Mouse (Mus musculus): ENCODE results near the gene Trf. TPM values are rescaled to one million over a fixed set of nuclear protein-coding genes. Genes with fewer than 3 reads are reported as not detected.

Trf gene
- polyA plus RNA-seq, 1 experiment = 149 TPM

DNA sequence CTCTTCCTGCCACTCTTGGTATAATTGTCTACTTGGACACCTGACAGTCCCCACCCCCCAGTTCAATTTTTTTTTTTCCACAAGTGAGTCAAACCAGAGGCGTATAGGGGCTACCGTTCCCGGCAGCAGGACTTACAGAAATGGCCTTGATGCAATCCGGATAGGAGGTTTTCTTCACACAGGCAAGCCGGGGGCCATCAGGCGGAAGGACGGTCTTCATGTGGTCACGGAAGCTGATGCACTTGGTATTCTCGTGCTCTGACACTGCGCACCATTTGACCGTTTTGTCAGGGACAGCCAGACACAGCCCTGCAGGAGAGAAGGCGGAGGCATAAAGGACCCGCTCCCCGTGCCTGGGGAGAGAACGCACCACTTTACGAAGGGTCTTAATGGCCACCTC lies 2.5 kb downstream of the Trf start:
- Histone ChIP-seq H3K27ac (ENCODE audit: control insufficient read depth, insufficient read depth, low read length) (no peak overlapping the region), H3K4me3 (ENCODE audit: control insufficient read depth, insufficient read depth, low read length) (no peak overlapping the region), H3K36me3 (ENCODE audit: control insufficient read depth, insufficient read depth, low read length) (no peaks in the 10 kb centered on the region), H3K27me3 (ENCODE audit: control insufficient read depth, insufficient read depth, low read length) (no peaks in the 10 kb centered on the region), H3K4me1 (replicated peaks; ENCODE audit: control insufficient read depth, insufficient read depth, low read length) (peaks cover 17% of the 10 kb centered on the region)
- 97% methylated on average over 16 of the region's 16 CpGs for WGBS
- DNase-seq = no peak
- TF ChIP-seq CTCF (IDR thresholded peaks at IDR 0.05; ENCODE audit: borderline replicate concordance, control insufficient read depth, extremely low read depth, insufficient read depth, low read length, poor library complexity) (no peak), POLR2A (IDR thresholded peaks at IDR 0.05; ENCODE audit: control insufficient read depth, extremely low read depth, insufficient read depth, low read length, poor library complexity) (no peak)

DNA sequence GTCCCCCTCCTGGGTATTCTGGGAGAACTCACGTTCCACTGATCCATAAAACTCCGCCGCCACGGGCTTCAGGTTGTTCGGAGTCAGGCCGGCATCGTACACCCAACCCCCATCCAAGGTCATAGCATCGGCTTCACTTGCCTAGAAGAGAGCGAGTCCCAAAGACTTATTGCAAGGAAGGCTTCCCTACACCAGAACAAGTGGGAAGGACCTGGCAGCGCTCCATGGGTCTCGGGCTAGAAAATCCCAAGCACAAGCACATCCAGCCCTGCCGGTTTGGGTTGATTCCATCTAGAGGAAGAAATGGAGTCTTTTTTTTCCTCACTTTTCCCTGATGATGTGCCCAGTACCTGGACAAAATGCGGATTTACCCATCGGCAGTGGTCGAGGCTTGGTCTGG lies 3.4 kb downstream of the Trf start:
- no peaks in the 10 kb centered on the region for H3K27me3 ChIP-seq (ENCODE audit: control insufficient read depth, insufficient read depth, low read length)
- TF ChIP-seq POLR2A (IDR thresholded peaks at IDR 0.05; ENCODE audit: control insufficient read depth, extremely low read depth, insufficient read depth, low read length, poor library complexity) = no peak
- TF ChIP-seq CTCF (IDR thresholded peaks at IDR 0.05; ENCODE audit: borderline replicate concordance, control insufficient read depth, extremely low read depth, insufficient read depth, low read length, poor library complexity) = no peak
- no peak overlapping the region for H3K27ac ChIP-seq (ENCODE audit: control insufficient read depth, insufficient read depth, low read length)
- 96% methylated on average over 15 of the region's 15 CpGs for WGBS
- H3K4me1 ChIP-seq (replicated peaks; ENCODE audit: control insufficient read depth, insufficient read depth, low read length) = peaks cover 15% of the 10 kb centered on the region
- DNase-seq = no peak
- no peaks in the 10 kb centered on the region for H3K36me3 ChIP-seq (ENCODE audit: control insufficient read depth, insufficient read depth, low read length)
- H3K4me3 ChIP-seq (ENCODE audit: control insufficient read depth, insufficient read depth, low read length) = no peak overlapping the region

DNA sequence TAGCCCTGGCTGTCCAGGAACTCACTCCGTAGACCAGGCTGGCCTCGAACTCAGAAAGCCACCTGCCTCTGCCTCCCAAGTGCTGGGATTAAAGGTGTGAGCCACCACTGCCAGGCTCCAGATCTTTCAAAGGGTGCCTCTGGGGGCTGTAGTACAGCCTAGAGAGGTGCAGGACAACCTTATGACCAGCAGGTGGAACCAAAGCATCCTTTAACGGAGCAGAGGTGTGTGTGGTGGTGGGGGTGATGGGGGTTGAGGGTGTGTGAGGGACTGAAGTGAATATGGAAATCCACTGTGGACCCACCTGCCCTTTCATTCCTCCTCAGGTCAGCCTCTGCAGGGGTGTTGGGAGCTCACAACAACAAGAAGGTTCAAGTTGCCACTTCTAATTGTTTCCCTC lies 4.8 kb downstream of the Trf start:
- Histone ChIP-seq H3K27me3 (ENCODE audit: control insufficient read depth, insufficient read depth, low read length) (no peaks in the 10 kb centered on the region), H3K4me3 (ENCODE audit: control insufficient read depth, insufficient read depth, low read length) (no peak overlapping the region), H3K36me3 (ENCODE audit: control insufficient read depth, insufficient read depth, low read length) (no peaks in the 10 kb centered on the region), H3K27ac (ENCODE audit: control insufficient read depth, insufficient read depth, low read length) (no peak overlapping the region), H3K4me1 (replicated peaks; ENCODE audit: control insufficient read depth, insufficient read depth, low read length) (peaks cover 6% of the 10 kb centered on the region)
- 75% methylated on average over 3 of the region's 3 CpGs for WGBS
- DNase-seq = peak; percentile 46
- peak; percentile 52; the same call in 1 of the 2 replicates for TF ChIP-seq CTCF (IDR thresholded peaks at IDR 0.05; ENCODE audit: borderline replicate concordance, control insufficient read depth, extremely low read depth, insufficient read depth, low read length, poor library complexity)
- no peak for TF ChIP-seq POLR2A (IDR thresholded peaks at IDR 0.05; ENCODE audit: control insufficient read depth, extremely low read depth, insufficient read depth, low read length, poor library complexity)

DNA sequence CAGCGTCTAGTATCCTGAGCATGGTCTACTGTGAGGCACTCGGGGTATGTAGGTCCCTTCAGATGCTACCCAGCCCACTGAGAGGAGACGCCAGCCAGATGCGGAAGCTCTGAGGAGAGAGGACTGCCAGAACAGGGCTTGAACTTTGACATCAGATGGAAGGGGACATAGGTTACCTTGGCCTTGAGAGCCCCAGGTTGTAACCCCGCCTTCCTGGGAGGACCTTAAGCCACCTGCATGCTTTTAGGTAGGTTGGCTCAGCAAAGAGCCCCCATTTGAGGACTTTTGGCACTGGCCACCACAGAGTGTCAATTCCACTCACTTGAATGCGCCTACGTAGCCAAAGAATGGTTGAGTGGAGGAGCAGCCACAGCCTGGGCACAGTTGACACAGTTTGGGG lies 5.5 kb downstream of the Trf start:
- H3K36me3 ChIP-seq (ENCODE audit: control insufficient read depth, insufficient read depth, low read length) = no peaks in the 10 kb centered on the region
- no peak overlapping the region for H3K27ac ChIP-seq (ENCODE audit: control insufficient read depth, insufficient read depth, low read length)
- no peak for DNase-seq
- H3K4me1 ChIP-seq (replicated peaks; ENCODE audit: control insufficient read depth, insufficient read depth, low read length) = no peaks in the 10 kb centered on the region
- 97% methylated on average over 7 of the region's 7 CpGs for WGBS
- no peaks in the 10 kb centered on the region for H3K27me3 ChIP-seq (ENCODE audit: control insufficient read depth, insufficient read depth, low read length)
- TF ChIP-seq POLR2A (IDR thresholded peaks at IDR 0.05; ENCODE audit: control insufficient read depth, extremely low read depth, insufficient read depth, low read length, poor library complexity) = no peak
- H3K4me3 ChIP-seq (ENCODE audit: control insufficient read depth, insufficient read depth, low read length) = no peak overlapping the region

DNA sequence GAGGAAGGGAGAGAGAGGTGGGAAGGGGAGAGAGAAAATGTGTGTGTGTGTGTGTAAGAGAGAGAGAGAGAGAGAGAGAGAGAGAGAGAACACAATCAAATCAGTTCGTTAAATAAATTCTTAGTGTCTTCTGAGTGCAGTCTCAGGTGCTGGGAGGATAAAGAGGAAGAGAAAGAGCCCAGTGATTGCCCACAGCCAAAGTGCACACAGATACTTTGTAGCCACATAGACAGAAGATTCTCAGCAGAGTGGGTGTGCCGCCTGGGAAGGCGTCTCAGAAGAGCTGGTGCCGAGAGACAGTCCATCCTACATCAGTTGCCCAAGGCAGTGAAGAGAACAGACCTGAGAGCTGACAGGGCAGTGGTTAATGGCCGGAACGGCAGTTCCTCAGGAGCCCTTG lies 16.0 kb downstream of the Trf start:
- no peak overlapping the region for H3K27ac ChIP-seq (ENCODE audit: control insufficient read depth, insufficient read depth, low read length)
- no peaks in the 10 kb centered on the region for H3K27me3 ChIP-seq (ENCODE audit: control insufficient read depth, insufficient read depth, low read length)
- H3K36me3 ChIP-seq (ENCODE audit: control insufficient read depth, insufficient read depth, low read length) = no peaks in the 10 kb centered on the region
- no peak overlapping the region for H3K4me3 ChIP-seq (ENCODE audit: control insufficient read depth, insufficient read depth, low read length)
- 94% methylated on average over 6 of the region's 6 CpGs for WGBS
- DNase-seq = no peak
- H3K4me1 ChIP-seq (replicated peaks; ENCODE audit: control insufficient read depth, insufficient read depth, low read length) = no peaks in the 10 kb centered on the region
- no peak for TF ChIP-seq POLR2A (IDR thresholded peaks at IDR 0.05; ENCODE audit: control insufficient read depth, extremely low read depth, insufficient read depth, low read length, poor library complexity)

DNA sequence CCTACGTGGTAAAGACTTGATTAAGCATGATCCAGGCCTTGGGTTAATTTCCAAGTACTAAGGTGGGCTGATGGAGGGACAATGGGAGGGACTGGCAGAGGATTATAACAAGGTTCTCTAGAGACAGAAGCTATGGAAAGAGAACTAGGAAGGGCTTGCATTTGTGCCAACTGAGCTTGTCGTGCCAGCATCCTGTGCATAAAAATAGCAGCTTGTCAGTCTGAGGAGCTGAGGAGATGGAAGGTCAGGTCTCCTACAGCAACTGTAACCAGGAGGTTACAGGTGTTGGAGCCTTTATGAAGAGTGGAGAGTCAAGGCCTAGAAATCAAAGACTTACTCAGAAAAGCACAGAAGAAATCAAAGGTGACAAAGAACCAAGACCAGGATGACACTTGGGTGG lies 16.6 kb downstream of the Trf start:
- no peaks in the 10 kb centered on the region for H3K4me1 ChIP-seq (replicated peaks; ENCODE audit: control insufficient read depth, insufficient read depth, low read length)
- no peak for DNase-seq
- H3K27me3 ChIP-seq (ENCODE audit: control insufficient read depth, insufficient read depth, low read length) = no peaks in the 10 kb centered on the region
- no peak overlapping the region for H3K27ac ChIP-seq (ENCODE audit: control insufficient read depth, insufficient read depth, low read length)
- TF ChIP-seq POLR2A (IDR thresholded peaks at IDR 0.05; ENCODE audit: control insufficient read depth, extremely low read depth, insufficient read depth, low read length, poor library complexity) (no peak), CTCF (IDR thresholded peaks at IDR 0.05; ENCODE audit: borderline replicate concordance, control insufficient read depth, extremely low read depth, insufficient read depth, low read length, poor library complexity) (no peak)
- 67% methylated on average over 2 of the region's 2 CpGs for WGBS
- H3K4me3 ChIP-seq (ENCODE audit: control insufficient read depth, insufficient read depth, low read length) = no peak overlapping the region
- no peaks in the 10 kb centered on the region for H3K36me3 ChIP-seq (ENCODE audit: control insufficient read depth, insufficient read depth, low read length)

DNA sequence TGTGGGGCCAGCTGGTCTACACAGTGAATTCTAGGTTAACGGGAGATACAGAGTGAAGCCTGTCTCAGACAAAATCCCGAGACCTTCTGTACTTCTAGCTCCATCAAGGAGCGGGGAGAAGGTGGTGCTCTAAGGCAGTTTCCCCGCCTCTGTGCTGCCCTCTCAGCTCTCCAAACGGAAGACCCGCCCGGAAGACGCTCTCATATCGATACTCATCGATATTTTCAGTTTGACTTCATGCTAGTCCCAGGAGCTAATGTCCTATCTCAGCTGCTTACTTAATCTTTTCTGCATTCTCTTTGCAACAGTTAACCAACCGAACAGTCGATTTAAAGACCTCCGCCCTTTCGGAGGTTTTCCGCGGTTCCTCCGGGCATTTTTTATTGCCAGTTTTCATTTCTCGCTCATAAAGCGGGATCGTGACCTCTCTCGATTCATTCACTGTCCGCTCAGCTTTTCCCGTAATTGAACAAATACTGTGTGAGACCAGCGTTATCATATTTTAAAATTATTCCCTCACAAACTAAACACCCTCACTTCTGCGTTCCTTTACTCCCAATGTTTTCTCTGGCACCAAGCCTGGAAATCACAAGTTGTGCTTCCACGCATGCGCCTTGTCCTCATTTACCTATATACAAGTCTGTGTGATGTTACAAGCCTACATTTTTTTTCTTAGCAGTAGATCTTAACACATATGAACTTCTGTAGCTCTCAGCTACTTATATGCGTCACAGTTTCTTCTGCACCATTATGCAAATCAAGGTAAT lies 17.4 kb downstream of the Trf start:
- no peaks in the 10 kb centered on the region for H3K27me3 ChIP-seq (ENCODE audit: control insufficient read depth, insufficient read depth, low read length)
- TF ChIP-seq CTCF (IDR thresholded peaks at IDR 0.05; ENCODE audit: borderline replicate concordance, control insufficient read depth, extremely low read depth, insufficient read depth, low read length, poor library complexity) (no peak), POLR2A (IDR thresholded peaks at IDR 0.05; ENCODE audit: control insufficient read depth, extremely low read depth, insufficient read depth, low read length, poor library complexity) (no peak)
- no peak for DNase-seq
- WGBS = 94% methylated on average over 28 of the region's 28 CpGs
- H3K36me3 ChIP-seq (ENCODE audit: control insufficient read depth, insufficient read depth, low read length) = no peaks in the 10 kb centered on the region
- no peaks in the 10 kb centered on the region for H3K4me1 ChIP-seq (replicated peaks; ENCODE audit: control insufficient read depth, insufficient read depth, low read length)
- no peak overlapping the region for H3K4me3 ChIP-seq (ENCODE audit: control insufficient read depth, insufficient read depth, low read length)
- no peak overlapping the region for H3K27ac ChIP-seq (ENCODE audit: control insufficient read depth, insufficient read depth, low read length)
